Mouse (Mus musculus) 416B (cell line): ENCODE measurements around the gene Grid2.
"Not testable (repeated sequence)": the region's sequence is repeated elsewhere in the genome, so short reads cannot be mapped to it uniquely, and the experiment has no call there.

Experiments used
- DNase-seq: peaks from one replicate; pipeline ENCODE4 v3.0.0; 2011; ENCODE audit warnings: low read depth

Gene Grid2

GRCm38 (mm10) chr6:63255826-63256555 lies at the start of gene Grid2:
TSS of gene Grid2 (plus strand) at chr6:63255876.
- no peak for DNase-seq

GRCm38 (mm10) chr6:63250738-63251137 lies 4.9 kb upstream of the Grid2 start:
- no peak for DNase-seq

- no peak for DNase-seq
Measured at GRCm38 (mm10) chr6:63256556-63257405, 1.1 kb downstream of the Grid2 start.

- DNase-seq: no peak
Measured at GRCm38 (mm10) chr6:63257406-63257845, 1.8 kb downstream of the Grid2 start.

- DNase-seq: no peak
Measured at GRCm38 (mm10) chr6:63257876-63258275, 2.2 kb downstream of the Grid2 start.

- DNase-seq: no peak
Measured at GRCm38 (mm10) chr6:63259764-63260163, 4.1 kb downstream of the Grid2 start.

GRCm38 (mm10) chr6:63284419-63284818 lies 28.7 kb downstream of the Grid2 start:
- no peak for DNase-seq

- DNase-seq: no peak
Measured at GRCm38 (mm10) chr6:63342438-63343004, 86.8 kb downstream of the Grid2 start.

- no peak for DNase-seq
Measured at GRCm38 (mm10) chr6:63347015-63347414, 91.3 kb downstream of the Grid2 start.

GRCm38 (mm10) chr6:63381061-63381611 lies 125.5 kb downstream of the Grid2 start:
- DNase-seq: peak; percentile 3

GRCm38 (mm10) chr6:63401698-63402097 lies 146.0 kb downstream of the Grid2 start:
- DNase-seq: no peak

- DNase-seq: no peak
Measured at GRCm38 (mm10) chr6:63417534-63417933, 161.9 kb downstream of the Grid2 start.

- no peak for DNase-seq
Measured at GRCm38 (mm10) chr6:63432751-63433150, 177.1 kb downstream of the Grid2 start.

- no peak for DNase-seq
Measured at GRCm38 (mm10) chr6:63448175-63448574, 192.5 kb downstream of the Grid2 start.

GRCm38 (mm10) chr6:63482141-63482540 lies 226.5 kb downstream of the Grid2 start:
- DNase-seq: no peak

GRCm38 (mm10) chr6:63515016-63515415 lies 259.3 kb downstream of the Grid2 start:
- no peak for DNase-seq

- no peak for DNase-seq
Measured at GRCm38 (mm10) chr6:63515957-63516356, 260.3 kb downstream of the Grid2 start.

GRCm38 (mm10) chr6:63531751-63532150 lies 276.1 kb downstream of the Grid2 start:
- no peak for DNase-seq

- DNase-seq: no peak
Measured at GRCm38 (mm10) chr6:63532901-63533300, 277.2 kb downstream of the Grid2 start.

- DNase-seq: no peak
Measured at GRCm38 (mm10) chr6:63547741-63548140, 292.1 kb downstream of the Grid2 start.

- DNase-seq: not testable (repeated sequence)
Measured at GRCm38 (mm10) chr6:63568741-63569140, 313.1 kb downstream of the Grid2 start.

- DNase-seq: no peak
Measured at GRCm38 (mm10) chr6:63590681-63591080, 335.0 kb downstream of the Grid2 start.
